Mouse (Mus musculus): Measurements from ENCODE around the gene Exoc3l4. TPM values are rescaled to one million over a fixed set of nuclear protein-coding genes. Genes with fewer than 3 reads are reported as not detected.

The Exoc3l4 gene
- 1.2 and 2.0 TPM in 2 replicates for polyA plus RNA-seq (2014; fragmentation: Nextera tagmentation; extraction: Ambion mirVana)

GRCm38 (mm10) chr12:111416921-111417779, at the start of gene Exoc3l4:
Exoc3l4 (plus strand) TSS chr12:111417017.
- peaks cover 8% of the 10 kb centered on the region; the same call in 1 of the 2 replicates for H3K27me3 ChIP-seq (ENCODE audit: control insufficient read depth, insufficient read depth, low read length)
- no peaks in the 10 kb centered on the region; the same call in 1 of the 2 replicates for H3K4me1 ChIP-seq (ENCODE audit: control insufficient read depth, insufficient read depth, low read length)
- ATAC-seq (ENCODE audit: low read depth): 0 out of 2 replicates have a peak, but pooled peaks have one; percentile 32
- 0 out of 2 replicates have a peak within 1 kb of the TSS, but pooled peaks have one; percentile 7 for H3K9ac ChIP-seq (replicated peaks; ENCODE audit: low read depth, low read length)
- no peaks in the 10 kb centered on the region for H3K9me3 ChIP-seq (ENCODE audit: control insufficient read depth, low read length)
- WGBS: 5% methylated on average over 17 of the region's 17 CpGs
- no peak within 1 kb of the TSS for H3K4me3 ChIP-seq (ENCODE audit: low read depth, low read length)
- no peaks in the 10 kb centered on the region for H3K36me3 ChIP-seq (ENCODE audit: control insufficient read depth, insufficient read depth, low read length)
- no peak within 1 kb of the TSS for H3K27ac ChIP-seq (ENCODE audit: low read depth, low read length)
- peak within 1 kb of the TSS; percentile 29 for H3K4me2 ChIP-seq (ENCODE audit: low read depth, low read length)

GRCm38 (mm10) chr12:111367065-111367464, 49.8 kb upstream of the Exoc3l4 start:
- ATAC-seq (ENCODE audit: low read depth): no peak
- peaks cover 6% of the 10 kb centered on the region; the same call in 1 of the 2 replicates for H3K4me1 ChIP-seq (ENCODE audit: control insufficient read depth, insufficient read depth, low read length)
- H3K27ac ChIP-seq (ENCODE audit: low read depth, low read length): no peak overlapping the region
- no peaks in the 10 kb centered on the region for H3K27me3 ChIP-seq (ENCODE audit: control insufficient read depth, insufficient read depth, low read length)
- no peak overlapping the region for H3K4me2 ChIP-seq (ENCODE audit: low read depth, low read length)
- no peaks in the 10 kb centered on the region for H3K36me3 ChIP-seq (ENCODE audit: control insufficient read depth, insufficient read depth, low read length)
- H3K4me3 ChIP-seq (ENCODE audit: low read depth, low read length): no peak overlapping the region
- H3K9me3 ChIP-seq (ENCODE audit: control insufficient read depth, low read length): no peaks in the 10 kb centered on the region
- no peak overlapping the region for H3K9ac ChIP-seq (replicated peaks; ENCODE audit: low read depth, low read length)
- 82% methylated on average over 7 of the region's 7 CpGs for WGBS

GRCm38 (mm10) chr12:111370249-111370648, 46.6 kb upstream of the Exoc3l4 start:
- Histone ChIP-seq H3K4me2 (ENCODE audit: low read depth, low read length) (no peak overlapping the region), H3K9me3 (ENCODE audit: control insufficient read depth, low read length) (no peaks in the 10 kb centered on the region), H3K4me1 (ENCODE audit: control insufficient read depth, insufficient read depth, low read length) (peaks cover 14% of the 10 kb centered on the region; the same call in 1 of the 2 replicates), H3K36me3 (ENCODE audit: control insufficient read depth, insufficient read depth, low read length) (no peaks in the 10 kb centered on the region), H3K27me3 (ENCODE audit: control insufficient read depth, insufficient read depth, low read length) (no peaks in the 10 kb centered on the region), H3K27ac (ENCODE audit: low read depth, low read length) (no peak overlapping the region), H3K9ac (replicated peaks; ENCODE audit: low read depth, low read length) (no peak overlapping the region), H3K4me3 (ENCODE audit: low read depth, low read length) (no peak overlapping the region)
- 42% methylated on average over 4 of the region's 4 CpGs for WGBS
- no peak for ATAC-seq (ENCODE audit: low read depth)

- Histone ChIP-seq H3K9ac (replicated peaks; ENCODE audit: low read depth, low read length) (no peak overlapping the region), H3K27ac (ENCODE audit: low read depth, low read length) (no peak overlapping the region), H3K4me2 (ENCODE audit: low read depth, low read length) (no peak overlapping the region), H3K4me3 (ENCODE audit: low read depth, low read length) (no peak overlapping the region), H3K4me1 (ENCODE audit: control insufficient read depth, insufficient read depth, low read length) (peaks cover 28% of the 10 kb centered on the region; the same call in 1 of the 2 replicates), H3K9me3 (ENCODE audit: control insufficient read depth, low read length) (no peaks in the 10 kb centered on the region), H3K27me3 (ENCODE audit: control insufficient read depth, insufficient read depth, low read length) (no peaks in the 10 kb centered on the region), H3K36me3 (ENCODE audit: control insufficient read depth, insufficient read depth, low read length) (no peaks in the 10 kb centered on the region)
- WGBS: 86% methylated on average over 7 of the region's 7 CpGs
- no peak for ATAC-seq (ENCODE audit: low read depth)
Measured at GRCm38 (mm10) chr12:111371905-111372304, 44.9 kb upstream of the Exoc3l4 start.

- H3K4me2 ChIP-seq (ENCODE audit: low read depth, low read length): no peak overlapping the region
- no peak overlapping the region for H3K27ac ChIP-seq (ENCODE audit: low read depth, low read length)
- no peak overlapping the region for H3K9ac ChIP-seq (replicated peaks; ENCODE audit: low read depth, low read length)
- H3K4me3 ChIP-seq (ENCODE audit: low read depth, low read length): no peak overlapping the region
- 66% methylated on average over 6 of the region's 6 CpGs for WGBS
- no peaks in the 10 kb centered on the region for H3K27me3 ChIP-seq (ENCODE audit: control insufficient read depth, insufficient read depth, low read length)
- no peak for ATAC-seq (ENCODE audit: low read depth)
- H3K4me1 ChIP-seq (ENCODE audit: control insufficient read depth, insufficient read depth, low read length): peaks cover 28% of the 10 kb centered on the region; the same call in 1 of the 2 replicates
- no peaks in the 10 kb centered on the region for H3K36me3 ChIP-seq (ENCODE audit: control insufficient read depth, insufficient read depth, low read length)
- no peaks in the 10 kb centered on the region for H3K9me3 ChIP-seq (ENCODE audit: control insufficient read depth, low read length)
Measured at GRCm38 (mm10) chr12:111373411-111373810, 43.4 kb upstream of the Exoc3l4 start.

- H3K36me3 ChIP-seq (ENCODE audit: control insufficient read depth, insufficient read depth, low read length): no peaks in the 10 kb centered on the region
- no peak overlapping the region for H3K9ac ChIP-seq (replicated peaks; ENCODE audit: low read depth, low read length)
- ATAC-seq (ENCODE audit: low read depth): no peak
- WGBS: 81% methylated on average over 10 of the region's 10 CpGs
- H3K4me2 ChIP-seq (ENCODE audit: low read depth, low read length): peak overlapping the region; percentile 87; the same call in 1 of the 2 replicates
- H3K27me3 ChIP-seq (ENCODE audit: control insufficient read depth, insufficient read depth, low read length): no peaks in the 10 kb centered on the region
- H3K9me3 ChIP-seq (ENCODE audit: control insufficient read depth, low read length): no peaks in the 10 kb centered on the region
- H3K27ac ChIP-seq (ENCODE audit: low read depth, low read length): no peak overlapping the region
- H3K4me3 ChIP-seq (ENCODE audit: low read depth, low read length): no peak overlapping the region
- H3K4me1 ChIP-seq (ENCODE audit: control insufficient read depth, insufficient read depth, low read length): peaks cover 28% of the 10 kb centered on the region; the same call in 1 of the 2 replicates
Measured at GRCm38 (mm10) chr12:111374727-111375126, 42.1 kb upstream of the Exoc3l4 start.

- Histone ChIP-seq H3K4me3 (ENCODE audit: low read depth, low read length) (peak overlapping the region; percentile 96), H3K27ac (ENCODE audit: low read depth, low read length) (no peak overlapping the region), H3K4me2 (ENCODE audit: low read depth, low read length) (peak overlapping the region; percentile 87), H3K27me3 (ENCODE audit: control insufficient read depth, insufficient read depth, low read length) (no peaks in the 10 kb centered on the region), H3K36me3 (ENCODE audit: control insufficient read depth, insufficient read depth, low read length) (no peaks in the 10 kb centered on the region), H3K9me3 (ENCODE audit: control insufficient read depth, low read length) (no peaks in the 10 kb centered on the region), H3K4me1 (ENCODE audit: control insufficient read depth, insufficient read depth, low read length) (peaks cover 25% of the 10 kb centered on the region; the same call in 1 of the 2 replicates), H3K9ac (replicated peaks; ENCODE audit: low read depth, low read length) (peak overlapping the region; percentile 95; the same call in 1 of the 2 replicates)
- 70% methylated on average over 12 of the region's 12 CpGs for WGBS
- ATAC-seq (ENCODE audit: low read depth): no peak
Measured at GRCm38 (mm10) chr12:111375559-111375958, 41.3 kb upstream of the Exoc3l4 start.

- peak overlapping the region; percentile 87 for H3K4me2 ChIP-seq (ENCODE audit: low read depth, low read length)
- no peaks in the 10 kb centered on the region for H3K36me3 ChIP-seq (ENCODE audit: control insufficient read depth, insufficient read depth, low read length)
- H3K4me1 ChIP-seq (ENCODE audit: control insufficient read depth, insufficient read depth, low read length): peaks cover 25% of the 10 kb centered on the region; the same call in 1 of the 2 replicates
- H3K9ac ChIP-seq (replicated peaks; ENCODE audit: low read depth, low read length): peak overlapping the region; percentile 95
- peak overlapping the region; percentile 96 for H3K4me3 ChIP-seq (ENCODE audit: low read depth, low read length)
- no peak overlapping the region for H3K27ac ChIP-seq (ENCODE audit: low read depth, low read length)
- 41% methylated on average over 6 of the region's 6 CpGs for WGBS
- H3K27me3 ChIP-seq (ENCODE audit: control insufficient read depth, insufficient read depth, low read length): no peaks in the 10 kb centered on the region
- no peak for ATAC-seq (ENCODE audit: low read depth)
- H3K9me3 ChIP-seq (ENCODE audit: control insufficient read depth, low read length): no peaks in the 10 kb centered on the region
Measured at GRCm38 (mm10) chr12:111376053-111376452, 40.8 kb upstream of the Exoc3l4 start.

GRCm38 (mm10) chr12:111376826-111377331, 39.9 kb upstream of the Exoc3l4 start:
- Histone ChIP-seq H3K4me1 (ENCODE audit: control insufficient read depth, insufficient read depth, low read length) (peaks cover 25% of the 10 kb centered on the region; the same call in 1 of the 2 replicates), H3K36me3 (ENCODE audit: control insufficient read depth, insufficient read depth, low read length) (no peaks in the 10 kb centered on the region), H3K27ac (ENCODE audit: low read depth, low read length) (peak overlapping the region; percentile 95), H3K9ac (replicated peaks; ENCODE audit: low read depth, low read length) (peak overlapping the region; percentile 95), H3K4me2 (ENCODE audit: low read depth, low read length) (peak overlapping the region; percentile 87), H3K9me3 (ENCODE audit: control insufficient read depth, low read length) (no peaks in the 10 kb centered on the region), H3K4me3 (ENCODE audit: low read depth, low read length) (peak overlapping the region; percentile 96), H3K27me3 (ENCODE audit: control insufficient read depth, insufficient read depth, low read length) (no peaks in the 10 kb centered on the region)
- under 1% methylated on average over 44 of the region's 49 CpGs for WGBS
- peak; percentile 39 for ATAC-seq (ENCODE audit: low read depth)
